Mouse (Mus musculus) WW6 (cell line): ENCODE data around the gene Susd3.

Experiments
- DNase-seq: peaks from one replicate; pipeline ENCODE4 v3.0.0-alpha.2; 2013; ENCODE audit warnings: low read depth, low spot score

The Susd3 gene

DNA sequence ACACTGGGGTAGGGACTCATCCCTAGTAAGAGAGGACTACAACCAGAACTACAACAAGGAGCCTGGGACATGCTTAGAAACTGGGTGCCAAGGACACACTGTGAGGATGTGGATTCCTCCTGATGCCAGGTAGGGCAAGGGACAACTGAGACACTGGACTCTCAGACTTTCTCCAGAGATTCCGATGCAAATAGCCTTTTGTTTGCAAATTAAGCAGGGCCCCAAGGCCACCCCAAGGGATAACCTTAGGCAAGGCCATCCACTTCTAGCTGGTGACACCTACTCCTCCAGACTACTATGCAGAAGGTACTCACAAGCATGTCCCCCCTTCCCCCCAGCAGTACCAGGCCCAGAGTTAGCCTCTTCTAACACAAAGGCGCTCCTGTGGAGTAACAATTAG, 1.9 kb downstream of the Susd3 start:
- DNase-seq, result no peak

DNA sequence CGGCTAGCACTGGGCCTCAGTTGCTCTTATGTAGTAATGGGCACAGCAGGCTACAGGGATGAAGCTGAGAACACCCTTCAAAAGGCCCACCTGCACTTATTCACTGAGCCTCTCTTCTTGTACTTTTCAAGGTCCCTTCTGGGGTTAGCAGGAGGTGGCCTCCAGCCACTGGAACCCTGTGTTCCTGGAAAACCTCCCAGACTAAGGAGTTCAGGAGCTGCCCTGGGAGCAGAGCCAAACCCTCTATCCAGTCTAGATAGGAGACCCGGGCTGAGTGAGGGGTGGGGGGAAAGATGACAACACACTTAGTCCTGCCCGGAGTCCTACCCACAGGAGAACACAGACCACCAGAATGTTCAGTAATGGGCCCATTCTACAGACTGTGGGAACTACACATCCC, 2.5 kb downstream of the Susd3 start:
- DNase-seq, result no peak

DNA sequence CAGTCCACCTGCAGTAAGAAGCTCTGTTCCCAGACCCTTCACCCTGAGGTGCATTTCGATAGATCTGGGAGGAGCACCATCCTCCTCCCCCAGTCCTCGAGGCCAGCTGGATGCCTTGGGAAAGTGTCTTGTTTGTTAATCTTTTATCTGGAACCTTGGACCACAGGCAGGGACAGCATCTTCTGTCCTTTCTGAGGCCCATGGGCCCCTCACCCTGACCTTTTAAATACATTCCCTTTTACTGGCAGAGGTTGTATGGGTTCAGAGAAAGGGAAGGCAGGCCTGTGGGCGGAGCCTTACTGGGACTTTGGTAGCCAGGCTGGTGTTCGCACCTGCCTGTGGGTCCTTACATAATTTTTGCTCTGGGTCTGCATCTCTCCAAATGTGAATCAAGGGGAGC, 3.3 kb downstream of the Susd3 start:
- no peak for DNase-seq

DNA sequence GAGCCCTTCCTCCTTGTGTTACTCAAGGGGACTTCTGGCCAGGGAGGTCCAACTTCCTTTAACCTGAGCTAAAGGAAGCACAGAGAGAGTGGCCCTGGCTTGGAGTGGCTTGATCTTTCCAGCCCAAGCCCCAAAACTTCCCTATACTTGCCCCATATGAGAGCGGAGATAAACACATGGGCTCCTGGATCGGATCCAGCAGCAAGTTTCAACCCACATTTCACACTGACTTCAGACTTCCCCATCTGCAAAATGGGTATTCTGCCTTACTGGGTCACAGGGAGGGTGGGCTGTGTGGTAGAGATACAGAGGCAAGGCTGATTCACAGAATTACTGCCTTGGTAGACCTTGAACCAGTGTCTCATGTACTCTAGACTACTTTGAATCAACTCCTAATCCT, 5.0 kb downstream of the Susd3 start:
- DNase-seq, result no peak

DNA sequence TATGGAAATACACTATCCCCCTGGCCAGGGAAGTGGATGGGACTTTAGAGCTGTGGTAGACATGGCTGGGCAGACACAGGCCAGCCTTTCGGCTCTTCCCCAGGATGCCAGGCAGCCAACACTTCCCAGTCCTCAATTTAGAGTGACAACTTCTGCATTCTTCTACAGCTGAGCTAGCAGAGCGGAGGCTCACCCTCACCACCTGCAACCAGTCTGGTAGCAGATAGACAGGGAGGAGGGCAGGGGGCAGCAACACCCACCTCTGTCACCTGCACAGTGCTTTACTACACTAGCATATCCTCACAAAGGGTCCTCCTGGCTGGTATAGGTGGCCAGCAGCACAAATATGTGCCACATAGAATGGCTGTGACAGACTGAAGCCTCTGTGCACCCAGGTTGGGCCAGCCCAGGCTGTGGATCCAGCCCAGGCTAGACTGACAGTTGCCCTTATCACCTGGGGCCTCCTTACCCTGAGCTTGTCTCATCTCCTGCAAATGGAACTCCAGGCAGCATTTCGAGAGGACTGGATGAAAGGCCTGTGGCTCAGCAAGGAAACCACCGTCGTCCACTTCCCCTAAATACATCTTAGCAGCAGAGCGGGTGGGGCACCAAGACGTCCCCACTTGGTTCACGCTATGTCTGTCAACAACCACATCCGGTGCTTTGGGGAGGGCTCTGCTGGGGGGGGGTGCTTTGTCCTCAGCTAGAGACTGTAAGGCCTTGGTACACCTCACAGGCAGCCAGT, 6.0 kb downstream of the Susd3 start:
- no peak for DNase-seq

DNA sequence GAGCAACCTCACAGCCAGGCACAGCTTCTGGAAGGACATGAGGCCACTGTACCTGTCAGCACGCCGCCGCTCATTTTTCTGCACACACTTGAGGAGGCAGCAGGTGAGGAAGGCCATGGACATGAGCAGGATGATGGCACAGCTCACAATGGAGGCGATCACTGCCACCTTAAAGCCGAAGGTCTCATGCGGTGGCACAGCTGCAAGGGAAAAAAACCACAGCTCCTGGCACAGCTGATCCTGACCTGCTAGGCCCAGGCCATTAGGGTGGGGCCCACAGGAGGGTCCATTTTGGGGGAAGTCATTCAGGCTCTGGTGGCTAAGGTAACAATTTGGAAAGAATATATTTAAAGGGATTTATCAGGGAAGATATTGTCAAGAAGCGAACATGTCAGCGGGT, 9.8 kb downstream of the Susd3 start:
- no peak for DNase-seq

DNA sequence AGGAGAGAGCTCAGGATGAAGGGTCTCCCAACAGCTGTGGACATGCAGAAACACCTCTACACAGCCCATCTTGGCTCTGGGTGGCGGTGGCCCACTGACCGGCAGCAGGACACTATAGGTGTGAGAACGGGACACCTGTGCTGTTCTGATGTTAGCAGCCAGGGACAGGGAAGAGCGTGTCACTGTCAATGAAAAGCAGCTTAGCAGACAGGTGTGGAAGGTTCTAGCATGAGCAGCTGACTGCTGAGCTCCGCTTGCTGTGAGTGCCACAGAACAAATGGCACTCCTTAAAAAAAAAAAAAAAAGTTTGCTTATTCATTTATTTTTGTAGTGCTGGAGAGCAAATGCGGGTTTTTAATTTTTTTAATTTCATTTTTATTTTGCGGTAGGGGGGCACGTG, 10.9 kb downstream of the Susd3 start:
- DNase-seq, result no peak

DNA sequence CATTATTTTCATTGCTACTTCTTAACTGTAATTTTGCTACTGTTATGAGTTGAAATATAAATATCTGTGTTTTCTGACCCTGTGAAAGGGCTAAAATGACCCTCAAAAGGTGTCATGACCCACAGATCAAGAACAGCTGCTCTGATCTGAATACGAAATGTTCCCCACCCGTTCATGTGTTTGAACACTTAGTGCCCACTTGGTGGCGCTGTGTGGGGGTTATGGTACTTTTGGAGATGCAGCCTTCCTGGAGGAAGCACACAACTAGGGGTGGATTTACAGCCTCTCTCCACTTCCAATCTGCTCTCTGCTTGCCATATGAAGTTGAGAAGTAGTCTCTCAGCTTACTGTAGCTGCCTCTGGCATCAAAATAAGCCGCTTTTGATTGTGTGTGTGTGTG, 13.8 kb downstream of the Susd3 start:
- no peak for DNase-seq

DNA sequence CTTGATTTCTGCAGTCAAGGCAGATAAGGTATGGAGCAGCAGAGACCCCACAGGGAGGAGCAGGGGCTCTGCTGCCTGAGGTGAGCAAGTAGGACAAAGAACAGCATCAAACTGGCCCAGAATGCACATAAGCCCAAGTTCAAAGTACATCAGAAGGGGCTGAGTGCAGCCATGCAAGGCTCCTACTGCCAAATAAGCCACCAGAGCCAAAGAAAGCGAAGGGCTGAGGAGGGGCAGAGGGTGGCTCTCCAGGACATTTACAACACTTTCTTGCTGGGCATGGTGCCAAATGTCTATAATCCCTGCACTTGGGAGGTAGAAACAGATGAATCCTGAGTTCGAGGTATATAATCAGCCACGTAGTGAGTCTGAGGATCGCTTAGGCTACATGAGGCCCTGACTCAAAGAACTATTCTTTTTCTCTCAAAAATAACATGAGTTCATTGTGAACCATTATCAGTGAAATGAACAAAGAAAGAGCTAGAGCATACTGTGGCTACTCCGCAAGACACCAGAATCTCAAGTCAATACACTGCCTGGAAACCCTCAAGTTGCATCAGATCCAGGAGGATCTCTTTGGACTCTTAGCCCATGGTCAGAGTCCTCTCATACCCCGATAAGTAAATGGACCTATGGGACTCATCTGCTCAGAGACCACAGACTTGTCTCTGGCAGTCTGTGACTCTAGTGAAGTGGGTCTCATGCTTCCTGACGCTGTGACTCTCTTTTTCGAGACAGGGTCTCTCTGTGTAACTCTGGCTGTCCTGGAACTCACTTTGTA, 14.5 kb downstream of the Susd3 start:
- no peak for DNase-seq

DNA sequence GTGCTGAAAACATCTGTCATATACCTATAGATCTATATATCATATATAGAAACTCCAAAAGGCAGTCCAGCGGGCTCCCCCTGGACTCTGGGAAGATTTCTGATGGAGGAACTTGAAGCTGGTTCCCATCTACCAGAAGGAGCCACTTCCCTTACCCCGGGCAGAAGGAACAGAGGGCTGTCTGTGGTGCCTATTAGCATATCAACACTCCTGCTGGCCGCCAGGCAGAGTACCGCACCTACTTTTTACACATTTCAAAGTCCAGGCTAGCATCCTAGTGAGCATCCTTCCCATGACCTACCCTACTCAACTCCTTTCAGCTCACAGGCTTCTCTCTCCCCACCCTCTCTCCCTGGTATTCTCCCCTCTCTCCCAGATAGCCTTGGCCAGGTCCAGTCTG, 22.9 kb downstream of the Susd3 start:
- DNase-seq, result no peak

DNA sequence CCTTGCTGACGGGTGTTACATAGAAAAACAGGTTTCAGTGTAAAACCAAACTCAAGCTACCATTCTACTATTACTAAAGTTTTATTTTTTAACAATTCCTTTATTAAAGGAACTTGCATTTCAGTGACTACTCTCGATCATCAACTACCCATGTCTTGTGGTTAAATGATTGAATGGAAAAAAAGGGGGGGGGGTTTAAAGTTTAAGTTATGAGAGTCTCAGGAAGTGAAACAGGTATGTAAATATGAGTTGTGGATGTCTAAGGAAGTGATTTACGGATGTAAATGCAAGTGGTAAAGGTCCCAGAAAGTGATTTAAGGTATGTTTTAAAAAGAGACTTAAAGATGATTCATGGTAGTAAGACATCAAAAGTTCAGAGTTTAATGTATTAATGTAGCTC, 23.3 kb downstream of the Susd3 start:
- no peak for DNase-seq

DNA sequence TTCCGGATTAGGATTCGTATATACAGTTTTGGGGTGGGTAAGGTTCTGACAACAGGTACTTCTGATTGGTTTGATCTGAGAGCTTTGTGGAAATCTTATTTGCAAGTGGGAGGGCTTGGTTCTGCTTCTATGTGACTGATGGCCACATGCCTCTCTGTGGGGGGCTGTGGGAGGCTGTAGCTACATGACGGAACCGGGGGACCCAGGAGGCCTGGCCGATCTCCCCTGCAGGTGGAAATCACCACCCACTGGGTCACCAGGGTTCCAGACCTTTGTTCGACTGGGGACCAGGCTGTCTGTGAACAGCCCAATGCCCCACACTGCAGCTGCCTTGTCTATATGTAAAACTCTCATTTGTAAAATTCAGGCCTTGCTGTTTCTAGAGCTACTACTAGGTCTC, 23.8 kb downstream of the Susd3 start:
- DNase-seq, result no peak

DNA sequence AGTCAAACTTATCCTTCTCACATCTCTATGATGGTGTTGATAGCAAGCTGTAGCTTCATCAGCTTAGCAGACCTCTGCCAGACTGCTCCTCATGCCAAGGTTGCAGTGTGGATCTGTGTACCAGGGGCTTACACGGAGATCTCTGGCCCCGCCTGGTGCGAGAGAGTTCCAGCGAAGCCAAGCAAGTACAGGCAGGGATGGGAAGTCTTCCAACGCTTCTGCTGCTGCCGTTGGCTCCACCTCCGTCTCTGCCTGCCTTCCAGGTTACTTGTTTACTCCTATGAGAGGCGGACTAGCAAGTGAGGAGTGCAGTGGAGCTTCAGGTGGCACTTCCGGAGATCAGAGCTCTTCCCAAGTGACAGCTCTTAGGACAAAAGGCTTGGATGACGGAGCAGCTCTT, 24.2 kb downstream of the Susd3 start:
- no peak for DNase-seq

DNA sequence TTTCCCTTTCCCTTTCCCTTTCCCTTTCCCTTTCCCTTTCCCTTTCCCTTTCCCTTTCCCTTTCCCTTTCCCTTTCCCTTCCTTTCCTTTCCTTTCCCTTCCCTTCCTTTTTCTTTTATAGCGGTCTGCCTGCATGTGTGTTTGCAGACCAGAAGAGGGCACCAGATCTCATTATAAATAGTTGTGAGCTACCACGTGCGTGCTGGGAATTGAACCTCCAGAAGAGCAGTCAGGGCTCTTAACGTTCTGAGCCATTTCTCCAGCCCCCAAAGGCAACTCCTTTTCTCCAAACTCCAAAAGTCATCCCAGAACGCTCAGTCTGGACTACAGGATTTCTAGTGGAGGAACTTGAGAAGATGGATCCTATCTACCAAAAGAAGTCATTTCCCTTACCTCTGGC, 27.6 kb downstream of the Susd3 start:
- no peak for DNase-seq

DNA sequence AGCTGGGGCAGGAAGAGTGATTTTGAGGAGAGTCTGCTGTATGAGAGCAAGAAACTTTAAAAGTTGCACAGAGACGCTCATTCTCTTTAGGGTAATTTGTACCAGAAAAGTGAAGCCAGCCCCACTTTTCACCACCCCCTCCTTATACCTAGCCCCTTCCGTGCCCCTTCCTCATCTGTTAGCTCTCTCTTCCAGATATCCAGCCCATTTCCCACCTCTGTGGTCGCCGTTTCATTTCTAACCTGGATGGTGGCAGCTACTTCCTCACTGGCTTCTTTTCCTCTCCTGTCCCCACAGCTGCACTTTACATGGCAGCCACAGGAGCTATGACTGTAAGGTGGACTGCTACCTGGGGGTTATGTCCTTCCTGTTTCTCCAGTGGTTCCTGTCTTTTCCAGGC, 29.1 kb downstream of the Susd3 start:
- no peak for DNase-seq

DNA sequence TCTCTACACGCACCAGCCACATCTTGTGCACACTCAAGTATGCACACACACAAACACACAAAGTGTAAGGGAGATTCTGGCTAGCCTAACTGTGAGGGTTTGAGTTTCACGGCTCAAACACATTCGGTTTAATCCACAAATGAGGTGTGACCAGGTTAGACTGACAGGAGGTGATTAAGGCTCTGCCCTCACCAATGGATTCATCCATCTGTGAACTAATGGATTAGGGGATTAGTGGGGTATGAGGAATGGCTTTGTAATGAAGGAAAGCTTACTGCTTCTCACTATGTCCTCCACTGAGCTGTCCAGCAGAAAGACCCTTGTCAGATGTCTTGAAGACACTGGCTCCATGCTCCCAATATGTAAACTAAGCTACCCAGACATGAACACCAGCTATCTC, 29.9 kb downstream of the Susd3 start:
- no peak for DNase-seq

DNA sequence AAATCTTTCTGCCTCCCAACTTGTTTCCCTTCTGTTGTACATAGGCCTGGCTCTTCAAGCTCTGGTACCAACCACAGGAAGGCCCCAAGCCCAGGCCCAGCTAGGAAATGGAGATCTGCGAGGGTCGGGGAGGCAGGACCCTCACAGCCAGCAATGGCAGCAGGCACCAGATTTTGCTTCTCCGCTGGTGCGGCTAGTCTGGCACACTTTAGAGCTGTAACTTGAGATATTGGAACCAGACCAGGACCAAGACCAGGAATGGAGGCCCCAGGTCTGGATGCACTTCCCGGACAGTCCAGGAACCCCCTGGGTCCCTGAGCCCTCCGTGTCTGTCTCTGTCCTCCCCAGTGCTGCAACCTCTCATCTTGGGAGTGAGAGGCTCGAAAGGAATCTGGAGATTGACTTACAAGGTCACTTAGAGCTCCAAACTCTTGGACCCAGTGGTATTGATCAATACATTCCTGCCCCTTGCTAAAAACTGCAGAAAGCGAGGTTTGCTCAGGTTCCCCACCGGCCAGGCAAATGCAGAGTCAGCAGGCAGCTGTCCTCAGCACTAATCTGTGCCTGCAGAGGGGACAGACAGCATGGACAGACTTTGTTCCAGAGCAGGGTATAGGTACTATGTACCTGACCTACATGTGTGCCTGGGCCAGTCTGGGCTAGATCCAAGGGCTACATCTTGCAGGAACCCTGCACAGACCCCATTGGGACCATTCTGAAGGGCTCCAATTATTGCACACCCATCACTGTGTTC, 31.5 kb downstream of the Susd3 start:
- DNase-seq, result no peak

DNA sequence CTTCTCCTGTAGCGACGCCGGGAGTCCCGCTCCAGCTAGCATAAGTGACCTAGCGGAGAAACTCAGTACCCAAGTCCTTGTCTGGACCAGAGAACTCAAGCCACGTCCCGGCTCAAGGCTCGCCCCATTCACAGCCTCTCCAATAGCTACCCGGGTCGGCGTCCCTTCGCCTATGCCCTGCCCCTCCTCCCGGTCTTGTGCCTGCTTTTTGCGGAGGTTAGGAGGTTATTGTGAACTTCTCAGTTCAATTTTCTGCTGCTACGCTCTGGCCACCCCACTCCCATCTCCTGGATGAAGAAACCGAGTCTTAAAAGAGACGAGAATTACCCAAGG, 32.3 kb downstream of the Susd3 start:
- DNase-seq, result no peak

DNA sequence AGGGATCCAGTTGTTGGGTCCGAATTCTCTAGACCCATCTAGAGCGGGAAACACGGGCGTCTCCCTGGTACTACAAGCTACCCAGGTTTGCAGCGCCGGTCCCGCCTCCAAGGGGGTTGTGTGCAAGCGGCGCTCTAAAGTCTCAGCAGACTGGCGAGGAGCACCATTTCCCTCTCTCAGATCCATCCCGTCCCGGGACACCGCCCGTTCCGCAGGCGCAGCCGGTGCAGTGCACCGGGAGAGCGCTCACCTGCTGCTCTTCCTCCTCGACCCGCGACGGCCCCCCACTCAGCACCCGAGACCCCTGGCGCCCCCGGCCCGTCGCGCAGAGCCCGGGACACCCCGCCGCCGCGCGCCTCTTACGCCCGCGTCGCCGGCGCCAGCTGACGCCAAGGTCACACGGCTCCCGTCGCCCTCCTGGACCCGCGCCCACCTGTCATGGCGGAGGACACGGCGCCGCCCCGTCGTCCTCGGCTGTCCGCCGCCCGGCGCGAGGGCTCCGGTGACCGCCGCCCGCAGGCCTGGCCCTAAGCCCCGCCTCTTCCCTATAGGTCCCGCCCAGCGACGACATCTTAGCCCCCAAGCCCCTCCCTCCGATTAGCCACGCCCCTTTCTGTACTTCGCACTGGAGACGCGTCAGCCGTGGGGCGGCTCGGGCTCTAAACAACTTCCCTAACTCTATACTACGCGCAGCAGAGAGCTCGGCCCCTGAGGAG, 32.8 kb downstream of the Susd3 start, which contains the start of gene Card19:
Gene Card19 (minus strand): TSS at position 534 of the 716 bp plus-strand sequence.
- DNase-seq, result peak; percentile 74

DNA sequence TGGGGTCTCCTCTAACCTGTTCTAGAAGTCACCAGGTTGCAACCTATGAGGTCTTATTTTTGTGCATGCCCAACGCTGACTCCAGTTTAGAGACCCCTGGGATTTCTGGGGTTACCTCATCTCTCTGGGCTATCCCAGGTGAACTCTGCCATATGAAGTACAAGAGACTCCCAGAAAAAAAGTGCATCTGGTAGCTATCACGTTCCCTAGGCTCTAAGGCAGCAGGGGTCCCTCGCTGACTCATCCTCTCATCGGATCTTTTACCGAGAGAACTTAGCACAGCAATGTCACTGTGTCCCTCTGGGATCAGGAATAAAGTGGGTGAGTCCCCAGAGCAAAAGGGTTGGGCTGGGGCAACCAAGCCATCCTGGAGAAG, 33.4 kb downstream of the Susd3 start:
- DNase-seq, result no peak

DNA sequence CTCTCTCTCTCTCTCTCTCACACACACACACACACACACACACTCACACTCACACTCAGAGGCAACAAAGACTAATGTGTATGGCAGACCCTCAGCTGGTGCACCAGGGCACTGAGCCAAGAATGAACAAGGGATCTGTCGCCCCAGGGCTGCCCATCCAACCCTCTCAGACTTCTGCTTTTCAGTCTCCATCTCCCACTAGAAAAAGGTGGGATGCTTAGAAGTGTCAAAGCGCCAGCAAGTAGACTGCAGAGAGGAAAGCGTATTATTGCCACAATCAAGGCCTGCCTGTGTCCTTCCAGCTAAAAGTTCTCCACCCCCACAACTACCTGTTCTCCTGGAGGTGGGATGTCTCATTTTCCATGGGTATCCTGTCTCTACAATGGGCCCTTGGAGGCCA, 34.1 kb downstream of the Susd3 start:
- DNase-seq, result no peak

DNA sequence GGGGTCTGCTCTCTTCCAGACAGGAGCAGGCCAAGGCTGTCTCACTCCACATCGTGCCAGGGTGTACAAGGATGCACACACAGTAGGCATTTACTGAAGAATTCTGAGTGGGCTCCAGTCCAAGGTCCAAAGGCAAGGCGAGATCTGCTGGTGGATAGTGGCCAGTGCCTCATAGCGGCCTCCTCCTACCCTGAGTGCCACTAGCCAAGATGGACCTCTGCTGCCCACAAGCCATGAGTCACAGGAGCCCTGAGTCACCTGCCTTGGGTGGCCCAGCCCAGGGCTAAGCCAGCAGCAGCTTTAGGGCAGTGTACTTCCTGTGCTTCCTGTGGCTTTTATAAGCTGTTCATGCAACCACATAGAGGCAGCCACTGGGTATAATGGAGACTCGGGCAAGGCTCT, 35.0 kb downstream of the Susd3 start:
- DNase-seq, result no peak
